Mouse (Mus musculus): ENCODE measurements at regions not wholly inside any gene's neighbourhood (a gene's known extent, or its start where the extent isn't known, plus 50 kb on each side); places are given as distances from the start of the nearest gene placed in this dataset.

DNA sequence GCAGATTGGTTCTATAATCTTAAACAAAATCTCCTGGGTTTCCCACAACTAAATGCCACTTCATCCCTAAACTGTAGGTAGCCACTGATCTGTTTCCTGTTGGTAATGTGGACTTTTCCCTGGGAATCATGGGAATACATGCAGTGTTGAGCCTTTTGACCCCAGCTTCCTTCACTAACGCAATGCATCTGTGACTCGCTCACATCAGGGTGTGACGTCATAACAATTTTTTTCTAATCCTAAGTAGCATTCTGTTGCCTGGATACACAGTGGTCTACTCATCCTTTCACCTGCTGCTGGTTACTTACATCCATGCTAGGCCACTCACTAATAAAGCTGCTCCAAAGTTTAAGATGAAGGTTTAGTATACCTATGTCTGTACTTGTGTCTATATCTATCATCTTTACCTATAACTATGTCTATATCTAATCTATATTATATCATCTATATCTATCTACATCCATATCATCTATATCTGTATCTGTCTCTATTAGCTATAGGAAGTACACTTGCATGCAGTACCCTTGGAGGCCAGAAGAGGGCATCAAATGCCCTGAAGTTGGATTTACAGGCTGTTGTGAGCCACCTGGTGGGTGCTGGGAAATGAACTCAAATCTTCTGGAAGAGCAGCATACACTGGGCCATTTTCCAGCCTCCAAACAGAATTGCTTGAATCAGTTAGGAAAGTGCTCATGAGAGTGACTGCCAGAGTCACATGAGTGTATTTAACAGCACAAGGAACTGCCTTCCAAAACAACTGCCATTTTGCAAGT lies 157.5 kb upstream of the Rpl34 start:
- no peak for DNase-seq (ENCODE audit: low read depth, low spot score)

GRCm38 (mm10) chr3:130885974-130886373 lies 155.8 kb upstream of the Rpl34 start:
- no peak for DNase-seq (ENCODE audit: low read depth, low spot score)

- DNase-seq (ENCODE audit: low read depth, low spot score): no peak
Observed at GRCm38 (mm10) chr3:130884393-130884792, 154.2 kb upstream of the Rpl34 start.

- no peak for DNase-seq (ENCODE audit: low read depth, low spot score)
Observed at GRCm38 (mm10) chr3:130883928-130884327, 153.7 kb upstream of the Rpl34 start.

- no peak for DNase-seq (ENCODE audit: low read depth, low spot score)
Observed at GRCm38 (mm10) chr3:130883319-130883718, 153.1 kb upstream of the Rpl34 start.

DNA sequence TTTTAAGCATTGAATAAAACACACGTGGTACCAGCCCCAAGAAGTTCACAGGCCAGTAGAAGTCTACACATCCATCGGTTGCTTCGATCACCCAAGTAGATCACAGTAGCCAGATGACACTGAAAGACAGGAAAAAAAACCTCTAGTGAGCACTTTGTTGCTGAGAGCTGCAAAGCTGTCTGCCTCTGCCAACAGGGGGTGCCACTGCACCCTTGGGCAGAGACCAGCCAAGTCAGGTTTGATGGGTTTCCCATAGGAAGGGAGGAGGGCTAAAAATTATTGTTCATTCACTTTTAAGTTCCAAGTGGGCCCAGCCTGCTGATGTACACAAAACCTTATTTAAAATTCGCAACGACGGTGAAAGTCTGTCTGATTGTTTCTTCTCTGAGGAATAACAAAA lies 150.3 kb upstream of the Rpl34 start:
- DNase-seq (ENCODE audit: low read depth, low spot score): no peak

GRCm38 (mm10) chr3:130879463-130879862 lies 149.3 kb upstream of the Rpl34 start:
- DNase-seq (ENCODE audit: low read depth, low spot score): no peak

DNA sequence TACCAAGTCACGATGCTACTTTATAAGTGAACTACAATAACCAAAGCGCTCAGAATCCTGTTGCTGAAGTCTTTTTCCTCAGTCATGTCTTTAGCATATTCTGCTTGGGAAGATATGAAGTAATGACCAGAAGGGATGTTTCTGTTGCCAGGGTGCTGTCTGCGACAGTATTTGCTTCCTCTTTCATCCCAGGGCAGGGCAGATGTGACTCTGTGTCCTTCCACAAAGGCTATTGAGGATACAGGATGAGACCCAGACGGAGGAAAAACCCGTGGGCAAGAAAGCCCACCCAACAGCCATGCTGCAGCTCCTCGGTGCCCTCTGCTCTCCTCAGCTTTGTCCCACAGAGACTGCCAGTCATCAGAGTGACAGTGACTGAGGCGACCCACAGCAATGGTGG lies 148.6 kb upstream of the Rpl34 start:
- no peak for DNase-seq (ENCODE audit: low read depth, low spot score)

DNA sequence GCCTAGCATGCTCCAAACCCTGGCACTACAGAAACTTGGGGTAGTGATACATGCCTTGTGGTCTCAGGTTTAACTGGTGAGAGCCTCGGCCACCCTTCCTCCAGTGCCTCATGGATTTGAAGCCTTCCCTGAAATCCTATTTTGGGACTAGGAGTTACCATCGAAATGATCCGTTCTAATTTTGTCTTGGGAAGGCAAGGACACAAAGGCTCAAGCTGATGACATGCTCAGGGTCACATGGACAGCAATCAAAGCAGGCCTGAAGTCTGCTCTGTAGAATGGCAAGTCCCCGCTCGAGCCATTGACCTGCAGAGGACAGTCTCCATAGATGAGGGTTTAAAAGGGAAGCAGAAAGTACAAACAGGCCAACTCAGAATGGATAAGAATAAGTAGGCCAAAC lies 147.8 kb upstream of the Rpl34 start:
- peak; percentile 6 for DNase-seq (ENCODE audit: low read depth, low spot score)

DNA sequence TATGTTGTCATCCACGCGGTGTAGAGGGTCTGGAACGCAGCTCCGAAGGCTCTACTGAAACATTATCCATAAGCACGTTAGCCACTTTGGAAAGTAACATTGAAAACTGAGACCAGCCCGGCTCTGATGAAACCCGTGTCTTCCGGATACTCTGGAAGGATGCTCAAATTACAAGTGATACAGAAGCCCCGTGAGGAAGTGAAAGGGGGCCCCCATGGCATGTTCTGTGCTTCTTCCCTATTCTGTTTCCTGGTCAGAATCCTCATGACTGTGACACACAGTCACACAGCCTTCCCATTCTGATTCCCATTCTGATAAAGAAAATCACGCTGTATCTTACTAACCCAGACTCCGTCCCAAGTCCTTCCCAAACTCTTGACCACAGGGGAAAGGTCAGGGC lies 143.5 kb upstream of the Rpl34 start:
- no peak for DNase-seq (ENCODE audit: low read depth, low spot score)

- DNase-seq (ENCODE audit: low read depth, low spot score): no peak
Observed at GRCm38 (mm10) chr3:130866952-130867632, 136.9 kb upstream of the Rpl34 start.

GRCm38 (mm10) chr3:130864783-130865182 lies 134.6 kb upstream of the Rpl34 start:
- DNase-seq (ENCODE audit: low read depth, low spot score): no peak

GRCm38 (mm10) chr3:130863376-130863775 lies 133.2 kb upstream of the Rpl34 start:
- DNase-seq (ENCODE audit: low read depth, low spot score): no peak

GRCm38 (mm10) chr3:130860315-130860714 lies 130.1 kb upstream of the Rpl34 start:
- no peak for DNase-seq (ENCODE audit: low read depth, low spot score)

- no peak for DNase-seq (ENCODE audit: low read depth, low spot score)
Observed at GRCm38 (mm10) chr3:130853866-130854265, 123.7 kb upstream of the Rpl34 start.

GRCm38 (mm10) chr3:130850766-130851308 lies 120.6 kb upstream of the Rpl34 start:
- peak; percentile 37 for DNase-seq (ENCODE audit: low read depth, low spot score)

- no peak for DNase-seq (ENCODE audit: low read depth, low spot score)
Observed at GRCm38 (mm10) chr3:130841755-130842154, 111.6 kb upstream of the Rpl34 start.

- DNase-seq (ENCODE audit: low read depth, low spot score): no peak
Observed at GRCm38 (mm10) chr3:130839924-130840440, 109.8 kb upstream of the Rpl34 start.

GRCm38 (mm10) chr3:130838626-130839422 lies 108.6 kb upstream of the Rpl34 start:
- DNase-seq (ENCODE audit: low read depth, low spot score): no peak

DNA sequence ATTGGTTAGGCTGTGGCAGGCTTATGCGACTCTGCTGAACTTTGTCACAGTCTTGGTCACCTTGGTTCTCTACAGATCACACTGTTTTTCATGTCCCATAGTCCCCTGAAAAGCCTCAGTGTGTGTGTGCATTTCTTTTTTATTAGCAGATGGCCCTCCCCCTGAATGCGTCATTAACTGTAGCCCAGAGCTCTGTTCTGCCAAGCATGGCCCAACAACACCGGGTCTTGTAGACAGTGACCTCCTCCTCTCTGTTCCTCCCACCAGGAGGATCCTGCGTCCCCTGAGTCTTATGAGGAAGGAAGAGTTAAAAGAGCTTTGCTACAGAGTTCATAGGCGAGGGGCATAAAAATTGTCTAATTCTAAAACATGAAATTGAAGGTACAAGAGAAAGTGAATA lies 103.5 kb upstream of the Rpl34 start:
- DNase-seq (ENCODE audit: low read depth, low spot score): no peak

- DNase-seq (ENCODE audit: low read depth, low spot score): no peak
Observed at GRCm38 (mm10) chr3:130833082-130833481, 102.9 kb upstream of the Rpl34 start.

DNA sequence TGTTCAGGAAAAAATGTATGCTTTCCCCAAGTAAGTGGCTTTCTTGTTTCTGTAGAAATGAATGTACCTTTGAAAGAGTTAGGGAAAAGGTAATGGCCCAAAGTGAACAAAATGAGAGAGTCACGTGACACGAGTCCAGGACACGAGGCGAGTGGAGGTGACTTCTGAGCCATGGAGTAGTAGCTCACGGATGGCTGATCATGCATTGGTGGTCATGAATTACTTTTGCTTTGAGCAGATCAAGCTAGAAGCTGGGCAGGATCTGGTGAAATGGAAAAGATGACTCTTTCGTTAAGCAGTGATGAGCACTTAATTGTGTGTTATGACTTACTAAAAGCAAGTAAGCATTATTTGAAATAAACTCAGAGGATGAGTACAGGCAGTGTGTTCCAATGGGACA lies 101.6 kb upstream of the Rpl34 start:
- DNase-seq (ENCODE audit: low read depth, low spot score): no peak
